Mouse (Mus musculus) heart, embryonic 16.5 days (tissue): ENCODE data around the gene Rap1gap. TPM values are rescaled to one million over a fixed set of nuclear protein-coding genes. Genes with fewer than 3 reads are reported as not detected.

Experiments used
- ATAC-seq: fragments of 200-750 bp; cut with Nextera tagmentation; replicated peaks from 2 replicates; pipeline ENCODE4 v1.8.0; 2017; ENCODE audit warnings: moderate number of reproducible peaks; ENCODE audit not compliant: insufficient read depth, low FRiP score; ENCODE audit errors: extremely low read depth
- H3K27ac ChIP-seq: fragments of 300-500 bp; sonication (generic); 2 replicates; pipeline ENCODE4 v1.5.1; 2014; ENCODE audit warnings: mild to moderate bottlenecking, low read length, control low read depth, moderate library complexity
- H3K27me3 ChIP-seq: fragments of 300-500 bp; sonication (generic); 2 replicates; pipeline ENCODE4 v1.6.1; 2014; ENCODE audit warnings: low read length, mixed read lengths; ENCODE audit not compliant: control insufficient read depth, insufficient read depth
- H3K36me3 ChIP-seq: fragments of 300-500 bp; sonication (generic); 2 replicates; pipeline ENCODE4 v1.6.1; 2014; ENCODE audit not compliant: control insufficient read depth, insufficient read depth
- H3K4me1 ChIP-seq: fragments of 300-500 bp; sonication (generic); 2 replicates; pipeline ENCODE4 v1.6.1; 2014; ENCODE audit warnings: low read length, mixed read lengths; ENCODE audit not compliant: control insufficient read depth, insufficient read depth
- H3K4me2 ChIP-seq: fragments of 300-500 bp; sonication (generic); 2 replicates; pipeline ENCODE4 v1.6.1; 2014; ENCODE audit warnings: low read depth, mild to moderate bottlenecking, control low read depth, low read length
- H3K4me3 ChIP-seq: fragments of 300-500 bp; sonication (generic); 2 replicates; pipeline ENCODE4 v1.5.1; 2014; ENCODE audit warnings: mild to moderate bottlenecking, control low read depth, low read length
- H3K9ac ChIP-seq: fragments of 300-500 bp; sonication (generic); 2 replicates; pipeline ENCODE4 v1.6.1; 2014; ENCODE audit warnings: low read length, control low read depth
- H3K9me3 ChIP-seq: fragments of 300-500 bp; sonication (generic); replicated peaks from 2 replicates; pipeline ENCODE4 v1.6.1; 2016; ENCODE audit warnings: low read length; ENCODE audit not compliant: control insufficient read depth
- WGBS: fragments of 180-500 bp; shearing (Covaris S2); extraction: QIAGEN DNeasy Blood & Tissue Kit; methylation state at CpG from one replicate; pipeline ENCODE4 v1.1.7; 2014; 5-methylcytosine and 5-hydroxymethylcytosine counted together
- polyA plus RNA-seq: library from polyadenylated mRNA; unstranded; fragments of >200 nt; fragmentation: Nextera tagmentation; extraction: Ambion mirVana; gene quantifications from 2 replicates; pipeline ENCODE4 v1.2.1, GENCODE M21; 2015

Rap1gap gene
- polyA plus RNA-seq, 1 experiment from 2014 or later = 9.7 TPM

- 29% methylated on average over 7 of the region's 7 CpGs for WGBS
- Histone ChIP-seq H3K27me3 (peaks cover 86% of the 10 kb centered on the region), H3K9ac (no peak overlapping the region), H3K4me2 (no peak overlapping the region), H3K27ac (no peak overlapping the region), H3K36me3 (no peaks in the 10 kb centered on the region), H3K4me3 (no peak overlapping the region), H3K9me3 (no peaks in the 10 kb centered on the region), H3K4me1 (peaks cover 7% of the 10 kb centered on the region; the same call in 1 of the 2 replicates)
- no peak for ATAC-seq
These were observed 16.2 kb downstream of the Rap1gap start for GRCm38 (mm10) chr4:137680721-137681120.

GRCm38 (mm10) chr4:137681408-137682104 is 17.0 kb downstream of the Rap1gap start:
- peaks cover 7% of the 10 kb centered on the region; the same call in 1 of the 2 replicates for H3K4me1 ChIP-seq
- peak overlapping the region; percentile 56 for H3K9ac ChIP-seq
- H3K36me3 ChIP-seq = no peaks in the 10 kb centered on the region
- peak overlapping the region; percentile 46 for H3K4me3 ChIP-seq
- 6% methylated on average over 52 of the region's 52 CpGs for WGBS
- no peak for ATAC-seq
- H3K9me3 ChIP-seq = no peaks in the 10 kb centered on the region
- no peak overlapping the region for H3K27ac ChIP-seq
- H3K4me2 ChIP-seq = peak overlapping the region; percentile 65
- peaks cover 85% of the 10 kb centered on the region for H3K27me3 ChIP-seq

GRCm38 (mm10) chr4:137682961-137683453 is 18.5 kb downstream of the Rap1gap start:
- H3K27ac ChIP-seq = no peak overlapping the region
- no peaks in the 10 kb centered on the region for H3K36me3 ChIP-seq
- H3K9me3 ChIP-seq = no peaks in the 10 kb centered on the region
- no peak overlapping the region for H3K4me3 ChIP-seq
- H3K4me2 ChIP-seq = no peak overlapping the region
- H3K9ac ChIP-seq = no peak overlapping the region
- 42% methylated on average over 7 of the region's 7 CpGs for WGBS
- peaks cover 75% of the 10 kb centered on the region for H3K27me3 ChIP-seq
- H3K4me1 ChIP-seq = peaks cover 7% of the 10 kb centered on the region; the same call in 1 of the 2 replicates
- no peak for ATAC-seq

- WGBS = 23% methylated on average over 9 of the region's 9 CpGs
- no peaks in the 10 kb centered on the region for H3K9me3 ChIP-seq
- no peak overlapping the region for H3K4me2 ChIP-seq
- peaks cover 7% of the 10 kb centered on the region; the same call in 1 of the 2 replicates for H3K4me1 ChIP-seq
- no peak overlapping the region for H3K9ac ChIP-seq
- no peaks in the 10 kb centered on the region for H3K36me3 ChIP-seq
- no peak overlapping the region for H3K4me3 ChIP-seq
- H3K27ac ChIP-seq = no peak overlapping the region
- no peak for ATAC-seq
- H3K27me3 ChIP-seq = peaks cover 56% of the 10 kb centered on the region
These were observed 20.4 kb downstream of the Rap1gap start for GRCm38 (mm10) chr4:137684830-137685343.

GRCm38 (mm10) chr4:137686303-137686702 is 21.8 kb downstream of the Rap1gap start:
- Histone ChIP-seq H3K36me3 (no peaks in the 10 kb centered on the region), H3K4me2 (no peak overlapping the region), H3K27me3 (peaks cover 43% of the 10 kb centered on the region), H3K9ac (no peak overlapping the region), H3K4me3 (no peak overlapping the region), H3K9me3 (no peaks in the 10 kb centered on the region), H3K27ac (no peak overlapping the region), H3K4me1 (peaks cover 5% of the 10 kb centered on the region; the same call in 1 of the 2 replicates)
- no peak for ATAC-seq
- 69% methylated on average over 5 of the region's 5 CpGs for WGBS

- Histone ChIP-seq H3K27me3 (peaks cover 34% of the 10 kb centered on the region), H3K4me2 (no peak overlapping the region), H3K9me3 (no peaks in the 10 kb centered on the region), H3K9ac (no peak overlapping the region), H3K4me3 (no peak overlapping the region), H3K36me3 (no peaks in the 10 kb centered on the region), H3K4me1 (no peaks in the 10 kb centered on the region), H3K27ac (no peak overlapping the region)
- no peak for ATAC-seq
- WGBS = 64% methylated on average over 14 of the region's 14 CpGs
These were observed 22.8 kb downstream of the Rap1gap start for GRCm38 (mm10) chr4:137687234-137687825.

GRCm38 (mm10) chr4:137692107-137692902 is 27.8 kb downstream of the Rap1gap start:
- WGBS = 75% methylated on average over 10 of the region's 10 CpGs
- H3K9ac ChIP-seq = no peak overlapping the region
- ATAC-seq = no peak
- no peaks in the 10 kb centered on the region for H3K36me3 ChIP-seq
- no peak overlapping the region for H3K4me3 ChIP-seq
- H3K9me3 ChIP-seq = no peaks in the 10 kb centered on the region
- no peak overlapping the region for H3K4me2 ChIP-seq
- peaks cover 13% of the 10 kb centered on the region; the same call in 1 of the 2 replicates for H3K4me1 ChIP-seq
- peaks cover 10% of the 10 kb centered on the region for H3K27me3 ChIP-seq
- no peak overlapping the region for H3K27ac ChIP-seq

- H3K4me1 ChIP-seq = peaks cover 28% of the 10 kb centered on the region
- 76% methylated on average over 8 of the region's 8 CpGs for WGBS
- no peak overlapping the region for H3K4me2 ChIP-seq
- H3K27me3 ChIP-seq = peaks cover 10% of the 10 kb centered on the region
- no peak overlapping the region for H3K9ac ChIP-seq
- no peaks in the 10 kb centered on the region for H3K36me3 ChIP-seq
- no peak overlapping the region for H3K4me3 ChIP-seq
- H3K27ac ChIP-seq = no peak overlapping the region
- H3K9me3 ChIP-seq = no peaks in the 10 kb centered on the region
- ATAC-seq = no peak
These were observed 30.8 kb downstream of the Rap1gap start for GRCm38 (mm10) chr4:137695300-137695699.
